Mouse (Mus musculus): ENCODE measurements around the gene Ren1. TPM values are rescaled to one million over a fixed set of nuclear protein-coding genes. Genes with fewer than 3 reads are reported as not detected.

Ren1 gene
- polyA plus RNA-seq, 1 experiment, result 187 TPM

GRCm38 (mm10) chr1:133397094-133397482 is 46.8 kb downstream of the Ren1 start:
- H3K4me3 ChIP-seq (ENCODE audit: insufficient read depth, low read depth, low read length), result no peak overlapping the region
- no peak for DNase-seq
- no peaks in the 10 kb centered on the region for H3K36me3 ChIP-seq (ENCODE audit: control insufficient read depth, insufficient read depth, low read length)
- H3K27me3 ChIP-seq (replicated peaks; ENCODE audit: control insufficient read depth, insufficient read depth, low read length), result no peaks in the 10 kb centered on the region
- H3K4me1 ChIP-seq (ENCODE audit: control insufficient read depth, insufficient read depth, low read length), result peaks cover 25% of the 10 kb centered on the region
- 0 out of 2 replicates have a peak overlapping the region, but pooled peaks have one; percentile 30 for H3K27ac ChIP-seq (ENCODE audit: insufficient read depth, low read depth, low read length)
- TF ChIP-seq CTCF (conservative IDR thresholded peaks at IDR 0.05; ENCODE audit: insufficient read depth, insufficient read length, low read depth, low read length) (no peak), POLR2A (IDR thresholded peaks at IDR 0.05; ENCODE audit: low read depth, low read length) (no peak)
- WGBS, result 75% methylated on average over 5 of the region's 5 CpGs

- 21% methylated on average over 17 of the region's 17 CpGs for WGBS
- DNase-seq, result peak; percentile 67
These were observed 47.4 kb downstream of the Ren1 start for GRCm38 (mm10) chr1:133397483-133398237.

GRCm38 (mm10) chr1:133400014-133400725 is 49.9 kb downstream of the Ren1 start:
- Histone ChIP-seq H3K36me3 (ENCODE audit: control insufficient read depth, insufficient read depth, low read length) (no peaks in the 10 kb centered on the region), H3K4me1 (ENCODE audit: control insufficient read depth, insufficient read depth, low read length) (peaks cover 25% of the 10 kb centered on the region), H3K27me3 (replicated peaks; ENCODE audit: control insufficient read depth, insufficient read depth, low read length) (no peaks in the 10 kb centered on the region), H3K4me3 (ENCODE audit: insufficient read depth, low read depth, low read length) (no peak overlapping the region), H3K27ac (ENCODE audit: insufficient read depth, low read depth, low read length) (peak overlapping the region; percentile 71)
- peak; percentile 54 for DNase-seq
- TF ChIP-seq POLR2A (IDR thresholded peaks at IDR 0.05; ENCODE audit: low read depth, low read length), result no peak
- TF ChIP-seq CTCF (conservative IDR thresholded peaks at IDR 0.05; ENCODE audit: insufficient read depth, insufficient read length, low read depth, low read length), result no peak
- 62% methylated on average over 13 of the region's 13 CpGs for WGBS

More at GRCm38 (mm10) chr1:133397483-133398237, 47.4 kb downstream of the Ren1 start:
- no peak overlapping the region for H3K4me3 ChIP-seq (ENCODE audit: insufficient read depth, low read depth, low read length)
- H3K27ac ChIP-seq (ENCODE audit: insufficient read depth, low read depth, low read length), result peak overlapping the region; percentile 82
- TF ChIP-seq POLR2A (IDR thresholded peaks at IDR 0.05; ENCODE audit: low read depth, low read length), result peak; percentile 4
- TF ChIP-seq CTCF (conservative IDR thresholded peaks at IDR 0.05; ENCODE audit: insufficient read depth, insufficient read length, low read depth, low read length), result no peak
- peaks cover 25% of the 10 kb centered on the region for H3K4me1 ChIP-seq (ENCODE audit: control insufficient read depth, insufficient read depth, low read length)
- no peaks in the 10 kb centered on the region for H3K27me3 ChIP-seq (replicated peaks; ENCODE audit: control insufficient read depth, insufficient read depth, low read length)
- H3K36me3 ChIP-seq (ENCODE audit: control insufficient read depth, insufficient read depth, low read length), result no peaks in the 10 kb centered on the region

- Histone ChIP-seq H3K27ac (ENCODE audit: insufficient read depth, low read depth, low read length) (no peak overlapping the region), H3K27me3 (replicated peaks; ENCODE audit: control insufficient read depth, insufficient read depth, low read length) (no peaks in the 10 kb centered on the region)
These were observed 53.7 kb downstream of the Ren1 start for GRCm38 (mm10) chr1:133404005-133404404.

GRCm38 (mm10) chr1:133406614-133407013 is 56.3 kb downstream of the Ren1 start:
- peak overlapping the region; percentile 59 for H3K27ac ChIP-seq (ENCODE audit: insufficient read depth, low read depth, low read length)
- H3K36me3 ChIP-seq (ENCODE audit: control insufficient read depth, insufficient read depth, low read length), result no peaks in the 10 kb centered on the region
- no peaks in the 10 kb centered on the region for H3K27me3 ChIP-seq (replicated peaks; ENCODE audit: control insufficient read depth, insufficient read depth, low read length)
- no peak for TF ChIP-seq CTCF (conservative IDR thresholded peaks at IDR 0.05; ENCODE audit: insufficient read depth, insufficient read length, low read depth, low read length)
- no peak for TF ChIP-seq POLR2A (IDR thresholded peaks at IDR 0.05; ENCODE audit: low read depth, low read length)
- H3K4me1 ChIP-seq (ENCODE audit: control insufficient read depth, insufficient read depth, low read length), result peaks cover 24% of the 10 kb centered on the region
- DNase-seq, result no peak
- no peak overlapping the region for H3K4me3 ChIP-seq (ENCODE audit: insufficient read depth, low read depth, low read length)
- WGBS, result 82% methylated on average over 7 of the region's 7 CpGs

More at GRCm38 (mm10) chr1:133404005-133404404, 53.7 kb downstream of the Ren1 start:
- Histone ChIP-seq H3K36me3 (ENCODE audit: control insufficient read depth, insufficient read depth, low read length) (no peaks in the 10 kb centered on the region), H3K4me1 (ENCODE audit: control insufficient read depth, insufficient read depth, low read length) (peaks cover 13% of the 10 kb centered on the region), H3K4me3 (ENCODE audit: insufficient read depth, low read depth, low read length) (no peak overlapping the region)
- no peak for DNase-seq
- 82% methylated on average over 4 of the region's 4 CpGs for WGBS
- TF ChIP-seq POLR2A (IDR thresholded peaks at IDR 0.05; ENCODE audit: low read depth, low read length) (no peak), CTCF (conservative IDR thresholded peaks at IDR 0.05; ENCODE audit: insufficient read depth, insufficient read length, low read depth, low read length) (no peak)

GRCm38 (mm10) chr1:133407436-133407835 is 57.1 kb downstream of the Ren1 start:
- no peak overlapping the region for H3K4me3 ChIP-seq (ENCODE audit: insufficient read depth, low read depth, low read length)
- WGBS, result 58% methylated on average over 6 of the region's 6 CpGs
- TF ChIP-seq CTCF (conservative IDR thresholded peaks at IDR 0.05; ENCODE audit: insufficient read depth, insufficient read length, low read depth, low read length), result no peak
- no peak for TF ChIP-seq POLR2A (IDR thresholded peaks at IDR 0.05; ENCODE audit: low read depth, low read length)
- peak overlapping the region; percentile 59 for H3K27ac ChIP-seq (ENCODE audit: insufficient read depth, low read depth, low read length)
- no peaks in the 10 kb centered on the region for H3K27me3 ChIP-seq (replicated peaks; ENCODE audit: control insufficient read depth, insufficient read depth, low read length)
- peaks cover 32% of the 10 kb centered on the region for H3K4me1 ChIP-seq (ENCODE audit: control insufficient read depth, insufficient read depth, low read length)
- no peaks in the 10 kb centered on the region for H3K36me3 ChIP-seq (ENCODE audit: control insufficient read depth, insufficient read depth, low read length)
- peak; percentile 72 for DNase-seq

GRCm38 (mm10) chr1:133408321-133408720 is 58.0 kb downstream of the Ren1 start:
- no peak for DNase-seq
- H3K27ac ChIP-seq (ENCODE audit: insufficient read depth, low read depth, low read length), result peak overlapping the region; percentile 45
- TF ChIP-seq POLR2A (IDR thresholded peaks at IDR 0.05; ENCODE audit: low read depth, low read length) (no peak), CTCF (conservative IDR thresholded peaks at IDR 0.05; ENCODE audit: insufficient read depth, insufficient read length, low read depth, low read length) (no peak)
- H3K36me3 ChIP-seq (ENCODE audit: control insufficient read depth, insufficient read depth, low read length), result no peaks in the 10 kb centered on the region
- H3K4me1 ChIP-seq (ENCODE audit: control insufficient read depth, insufficient read depth, low read length), result peaks cover 36% of the 10 kb centered on the region
- WGBS, result 37% methylated on average over 9 of the region's 9 CpGs
- no peak overlapping the region for H3K4me3 ChIP-seq (ENCODE audit: insufficient read depth, low read depth, low read length)
- H3K27me3 ChIP-seq (replicated peaks; ENCODE audit: control insufficient read depth, insufficient read depth, low read length), result no peaks in the 10 kb centered on the region

Measured in kidney, adult 2 months (tissue).